Mouse (Mus musculus): ENCODE results near the gene Fnip2. TPM values are rescaled to one million over a fixed set of nuclear protein-coding genes. Genes with fewer than 3 reads are reported as not detected.

Fnip2 gene
- polyA plus RNA-seq, 1 experiment: 21.3 TPM

DNA sequence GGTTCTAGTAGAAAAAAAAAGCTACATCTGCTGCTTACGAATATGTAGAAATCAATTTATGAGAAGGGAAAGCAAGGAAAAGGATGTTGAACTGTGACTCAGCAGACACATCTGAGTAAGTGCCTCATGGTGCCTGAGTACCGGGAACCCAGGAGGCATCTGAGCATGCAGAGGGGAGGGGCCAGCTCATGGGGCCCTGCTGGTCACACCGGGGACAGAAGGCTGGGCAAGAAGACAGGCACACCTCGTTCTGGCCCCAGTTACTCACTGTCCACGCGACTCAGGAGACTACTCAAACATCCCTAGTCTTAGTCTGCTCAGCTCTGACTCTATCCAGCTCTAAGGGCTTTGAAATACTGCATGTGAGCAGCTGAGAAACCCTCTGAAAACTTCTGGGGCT lies 25.0 kb downstream of the Fnip2 start:
- TF ChIP-seq POLR2A (IDR thresholded peaks at IDR 0.05; ENCODE audit: borderline replicate concordance, extremely low read depth, insufficient read depth, insufficient read length, poor library complexity, severe bottlenecking): no peak
- TF ChIP-seq CTCF (IDR thresholded peaks at IDR 0.05; ENCODE audit: borderline replicate concordance, extremely low read depth, insufficient read depth, insufficient read length): no peak

GRCm38 (mm10) chr3:79539656-79540055 lies 27.9 kb downstream of the Fnip2 start:
- TF ChIP-seq CTCF (IDR thresholded peaks at IDR 0.05; ENCODE audit: borderline replicate concordance, extremely low read depth, insufficient read depth, insufficient read length) (no peak), POLR2A (IDR thresholded peaks at IDR 0.05; ENCODE audit: borderline replicate concordance, extremely low read depth, insufficient read depth, insufficient read length, poor library complexity, severe bottlenecking) (no peak)
- no peak for DNase-seq (ENCODE audit: low read depth)

More for the DNA sequence above, 25.0 kb downstream of the Fnip2 start:
- DNase-seq (ENCODE audit: low read depth): no peak

DNA sequence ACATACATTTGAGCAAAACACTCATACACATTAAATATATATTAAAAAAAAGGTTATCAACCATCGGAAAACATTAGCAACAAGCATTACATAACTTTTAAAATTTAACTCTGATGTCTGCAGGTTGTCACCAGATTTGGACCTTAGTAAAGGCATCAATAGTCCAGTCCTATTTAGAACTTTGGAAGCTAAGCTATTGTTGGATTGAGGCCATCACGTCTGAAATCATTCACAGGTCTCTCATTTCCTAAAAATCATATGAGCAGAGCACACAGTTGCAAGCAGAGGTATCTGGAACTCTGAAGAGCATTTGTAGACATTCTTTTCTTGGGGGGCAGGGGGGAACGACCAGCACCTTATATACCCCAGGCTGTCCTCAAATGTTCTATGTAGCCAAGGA lies 28.5 kb downstream of the Fnip2 start:
- no peak for DNase-seq (ENCODE audit: low read depth)
- TF ChIP-seq POLR2A (IDR thresholded peaks at IDR 0.05; ENCODE audit: borderline replicate concordance, extremely low read depth, insufficient read depth, insufficient read length, poor library complexity, severe bottlenecking) (no peak), CTCF (IDR thresholded peaks at IDR 0.05; ENCODE audit: borderline replicate concordance, extremely low read depth, insufficient read depth, insufficient read length) (no peak)

DNA sequence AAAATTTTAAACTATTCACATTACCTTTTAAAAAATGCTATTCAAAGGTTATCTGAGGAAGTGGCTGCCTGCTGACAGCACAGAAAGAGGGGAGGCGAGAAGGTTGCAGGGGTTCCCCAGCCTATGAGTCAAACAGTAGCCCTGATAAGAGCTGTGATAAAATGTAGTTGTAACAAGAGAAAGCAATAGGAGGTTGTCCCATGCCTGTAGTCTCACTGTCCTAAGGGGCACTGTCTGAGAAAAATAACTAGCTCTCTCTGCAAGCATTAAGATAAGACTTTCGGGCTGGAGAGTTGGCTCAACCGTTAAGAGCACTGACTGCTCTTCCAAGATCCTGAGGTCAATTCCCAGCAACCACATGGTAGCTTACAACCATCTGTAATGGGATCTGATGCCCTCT lies 29.3 kb downstream of the Fnip2 start:
- TF ChIP-seq POLR2A (IDR thresholded peaks at IDR 0.05; ENCODE audit: borderline replicate concordance, extremely low read depth, insufficient read depth, insufficient read length, poor library complexity, severe bottlenecking) (no peak), CTCF (IDR thresholded peaks at IDR 0.05; ENCODE audit: borderline replicate concordance, extremely low read depth, insufficient read depth, insufficient read length) (no peak)
- DNase-seq (ENCODE audit: low read depth): no peak

DNA sequence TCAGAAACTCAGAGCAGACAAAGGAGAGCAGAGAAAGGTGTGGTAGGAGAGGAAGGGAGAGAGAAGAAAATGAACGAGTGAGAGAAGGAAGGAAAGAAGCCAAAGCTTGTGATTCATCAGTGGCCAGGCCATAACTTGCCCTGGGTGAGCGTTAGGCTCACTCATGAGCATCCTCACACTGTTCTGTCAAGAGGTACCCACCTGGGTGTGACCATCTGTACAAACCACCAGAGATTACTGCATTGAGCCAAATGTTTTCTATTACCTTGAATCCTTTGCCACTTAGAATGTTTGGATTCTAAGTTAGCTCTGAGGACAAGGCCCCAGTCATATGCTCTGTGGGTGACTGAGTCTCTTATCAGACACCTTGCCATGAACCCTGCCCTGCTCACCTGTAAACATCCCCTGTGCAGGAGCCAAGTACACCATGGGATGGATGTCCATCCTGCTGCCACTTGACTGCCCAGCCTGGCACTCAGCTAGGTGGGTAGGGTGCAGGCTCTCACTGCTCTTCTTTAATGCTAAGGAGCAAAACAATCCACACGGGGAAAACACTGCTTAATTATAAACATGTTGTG lies 29.9 kb downstream of the Fnip2 start:
- no peak for DNase-seq (ENCODE audit: low read depth)
- no peak for TF ChIP-seq POLR2A (IDR thresholded peaks at IDR 0.05; ENCODE audit: borderline replicate concordance, extremely low read depth, insufficient read depth, insufficient read length, poor library complexity, severe bottlenecking)
- TF ChIP-seq CTCF (IDR thresholded peaks at IDR 0.05; ENCODE audit: borderline replicate concordance, extremely low read depth, insufficient read depth, insufficient read length): no peak

- no peak for DNase-seq (ENCODE audit: low read depth)
- TF ChIP-seq CTCF (IDR thresholded peaks at IDR 0.05; ENCODE audit: borderline replicate concordance, extremely low read depth, insufficient read depth, insufficient read length): no peak
- no peak for TF ChIP-seq POLR2A (IDR thresholded peaks at IDR 0.05; ENCODE audit: borderline replicate concordance, extremely low read depth, insufficient read depth, insufficient read length, poor library complexity, severe bottlenecking)
Observed at GRCm38 (mm10) chr3:79537023-79537422, 30.6 kb downstream of the Fnip2 start.

DNA sequence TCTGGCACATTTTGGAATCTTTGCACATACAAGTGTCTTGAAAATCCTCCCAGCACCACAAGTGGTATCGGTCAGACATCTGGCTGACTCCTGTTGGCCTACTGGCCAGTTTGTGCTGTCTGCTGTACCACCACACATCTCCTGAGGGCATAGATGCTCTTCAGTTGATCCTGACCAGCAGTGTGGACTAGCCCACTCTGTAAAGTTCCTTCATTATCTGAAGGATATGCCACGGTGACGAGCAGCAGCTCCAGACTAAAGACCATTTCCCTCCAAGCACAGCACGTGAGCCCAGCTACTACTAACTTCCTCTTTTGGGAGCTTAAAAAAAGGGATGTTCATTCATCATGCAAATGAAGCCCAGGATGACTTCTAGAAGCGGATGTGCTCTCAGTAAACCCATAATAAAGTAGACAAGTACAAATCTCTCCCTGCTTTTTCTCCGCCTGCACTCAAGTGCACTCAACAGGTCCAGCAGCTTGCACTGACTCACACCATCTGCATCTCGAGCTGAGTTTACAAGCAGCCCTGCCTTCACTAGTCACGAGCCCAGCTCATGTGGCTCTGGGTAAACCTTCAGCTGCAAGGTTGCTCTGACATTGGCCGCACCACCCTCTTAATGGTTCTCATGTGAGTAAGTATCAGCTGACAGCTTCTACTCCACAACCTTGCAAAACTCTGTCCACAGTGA lies 35.9 kb downstream of the Fnip2 start:
- DNase-seq (ENCODE audit: low read depth): no peak
- no peak for TF ChIP-seq CTCF (IDR thresholded peaks at IDR 0.05; ENCODE audit: borderline replicate concordance, extremely low read depth, insufficient read depth, insufficient read length)
- TF ChIP-seq POLR2A (IDR thresholded peaks at IDR 0.05; ENCODE audit: borderline replicate concordance, extremely low read depth, insufficient read depth, insufficient read length, poor library complexity, severe bottlenecking): no peak

- DNase-seq (ENCODE audit: low read depth): no peak
Observed at GRCm38 (mm10) chr3:79529499-79530096, 38.0 kb downstream of the Fnip2 start.

GRCm38 (mm10) chr3:79528451-79528850 lies 39.1 kb downstream of the Fnip2 start:
- no peak for DNase-seq (ENCODE audit: low read depth)
- TF ChIP-seq POLR2A (IDR thresholded peaks at IDR 0.05; ENCODE audit: borderline replicate concordance, extremely low read depth, insufficient read depth, insufficient read length, poor library complexity, severe bottlenecking) (no peak), CTCF (IDR thresholded peaks at IDR 0.05; ENCODE audit: borderline replicate concordance, extremely low read depth, insufficient read depth, insufficient read length) (no peak)

More at GRCm38 (mm10) chr3:79529499-79530096, 38.0 kb downstream of the Fnip2 start:
- TF ChIP-seq POLR2A (IDR thresholded peaks at IDR 0.05; ENCODE audit: borderline replicate concordance, extremely low read depth, insufficient read depth, insufficient read length, poor library complexity, severe bottlenecking) (no peak), CTCF (IDR thresholded peaks at IDR 0.05; ENCODE audit: borderline replicate concordance, extremely low read depth, insufficient read depth, insufficient read length) (no peak)

DNA sequence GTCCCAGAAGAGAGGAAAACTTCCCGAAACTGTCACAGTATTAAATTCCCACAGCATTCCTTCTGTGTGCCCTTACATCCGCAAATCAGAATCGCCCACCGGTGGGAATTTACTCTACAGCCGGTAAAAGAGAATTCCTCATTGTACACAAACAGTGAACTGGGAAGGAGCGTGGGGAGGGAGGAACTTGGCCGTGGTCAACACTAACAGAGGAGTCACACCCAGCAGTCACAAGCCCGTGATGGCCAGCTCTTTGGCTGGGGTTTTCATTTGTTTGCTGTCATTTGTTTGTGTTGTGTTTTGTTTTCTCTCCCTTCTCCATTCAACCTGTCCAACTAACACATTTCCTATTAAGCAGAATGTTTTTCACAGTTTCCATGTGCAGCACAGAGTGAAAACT lies 39.7 kb downstream of the Fnip2 start:
- TF ChIP-seq CTCF (IDR thresholded peaks at IDR 0.05; ENCODE audit: borderline replicate concordance, extremely low read depth, insufficient read depth, insufficient read length): no peak
- no peak for DNase-seq (ENCODE audit: low read depth)

DNA sequence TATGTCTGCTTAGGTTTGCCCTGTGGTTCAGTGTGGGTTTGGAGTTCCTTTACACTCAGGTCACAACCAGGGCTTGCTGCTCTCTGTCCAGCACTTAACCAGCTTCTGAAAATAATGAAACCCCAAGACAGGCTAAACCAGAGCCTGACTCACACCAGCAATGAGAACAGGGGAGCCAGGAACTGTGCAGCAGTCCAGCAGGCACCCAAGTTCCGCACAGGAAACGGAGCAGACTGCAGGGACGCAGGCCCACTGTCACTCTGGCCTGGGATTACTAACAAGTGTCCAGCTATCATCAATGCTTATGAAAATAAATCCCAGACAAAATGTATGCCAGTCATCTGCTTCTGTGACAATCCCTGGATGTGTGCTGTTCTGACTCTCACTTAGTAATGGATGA lies 40.1 kb downstream of the Fnip2 start:
- TF ChIP-seq POLR2A (IDR thresholded peaks at IDR 0.05; ENCODE audit: borderline replicate concordance, extremely low read depth, insufficient read depth, insufficient read length, poor library complexity, severe bottlenecking): no peak
- TF ChIP-seq CTCF (IDR thresholded peaks at IDR 0.05; ENCODE audit: borderline replicate concordance, extremely low read depth, insufficient read depth, insufficient read length): no peak
- no peak for DNase-seq (ENCODE audit: low read depth)

DNA sequence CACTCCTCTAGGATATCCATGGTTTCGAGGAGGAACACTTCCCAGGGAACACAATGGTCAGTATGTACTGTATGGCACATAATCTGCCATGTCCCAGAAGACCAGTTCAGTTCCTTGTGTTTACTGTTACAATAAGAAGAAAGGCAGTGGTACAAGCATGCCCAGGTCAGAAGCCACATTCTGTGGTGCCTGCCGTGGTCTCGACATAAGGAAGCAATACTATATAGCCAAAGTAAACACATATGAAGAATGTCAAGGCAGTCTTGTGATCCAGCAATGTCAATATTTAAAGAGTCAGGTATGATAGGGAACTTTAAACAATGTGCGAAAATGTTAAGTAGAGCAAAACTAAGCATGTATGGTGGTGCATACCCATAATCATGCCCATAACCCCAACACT lies 44.2 kb downstream of the Fnip2 start:
- TF ChIP-seq CTCF (IDR thresholded peaks at IDR 0.05; ENCODE audit: borderline replicate concordance, extremely low read depth, insufficient read depth, insufficient read length) (no peak), POLR2A (IDR thresholded peaks at IDR 0.05; ENCODE audit: borderline replicate concordance, extremely low read depth, insufficient read depth, insufficient read length, poor library complexity, severe bottlenecking) (no peak)
- no peak for DNase-seq (ENCODE audit: low read depth)
